Mouse (Mus musculus) spleen, adult 18-20 months (tissue): ENCODE measurements around the gene Pole.

ENCODE experiments used
- DNase-seq, 2 experiments: peaks; one replicate each; pipeline ENCODE4 v3.0.0; 2022; ENCODE audit warnings: mixed read lengths in 2 of 2

Pole gene

GRCm38 (mm10) chr5:110285770-110286445 is at the start of gene Pole, which contains the start of gene Pxmp2:
Gene Pole (plus strand): TSS chr5:110286306.
Gene Pxmp2 (minus strand): TSS chr5:110286186.
- DNase-seq: peak; percentile 74 to 84

GRCm38 (mm10) chr5:110244091-110244490 is 42.0 kb upstream of the Pole start:
- DNase-seq: no peak

- DNase-seq: no peak
Measured at GRCm38 (mm10) chr5:110266941-110267340, 19.2 kb upstream of the Pole start.

- peak; percentile 77 to 85 for DNase-seq
Measured at GRCm38 (mm10) chr5:110269141-110270101, 16.7 kb upstream of the Pole start, which contains the start of gene Pgam5. Gene Pgam5 (minus strand): TSS chr5:110269913.

GRCm38 (mm10) chr5:110270242-110270641 is 15.9 kb upstream of the Pole start:
- DNase-seq: no peak

- no peak for DNase-seq
Measured at GRCm38 (mm10) chr5:110274147-110274546, 12.0 kb upstream of the Pole start.

GRCm38 (mm10) chr5:110274846-110275245 is 11.3 kb upstream of the Pole start:
- no peak for DNase-seq

- DNase-seq: no peak
Measured at GRCm38 (mm10) chr5:110276391-110276790, 9.7 kb upstream of the Pole start.

GRCm38 (mm10) chr5:110276910-110277309 is 9.2 kb upstream of the Pole start:
- DNase-seq: no peak

GRCm38 (mm10) chr5:110281984-110282383 is 4.1 kb upstream of the Pole start:
- DNase-seq: no peak

GRCm38 (mm10) chr5:110284536-110284935 is 1.6 kb upstream of the Pole start:
- DNase-seq: peak; percentile 32 to 80

GRCm38 (mm10) chr5:110285156-110285555 is 950 bp upstream of the Pole start:
- DNase-seq: no peak

GRCm38 (mm10) chr5:110286446-110287083 is 459 bp downstream of the Pole start:
- DNase-seq: no peak

GRCm38 (mm10) chr5:110287084-110287475 is 974 bp downstream of the Pole start:
- no peak for DNase-seq

- no peak for DNase-seq
Measured at GRCm38 (mm10) chr5:110291649-110292048, 5.5 kb downstream of the Pole start.

- DNase-seq: no peak
Measured at GRCm38 (mm10) chr5:110296637-110297036, 10.5 kb downstream of the Pole start.

- DNase-seq: no peak
Measured at GRCm38 (mm10) chr5:110300591-110300990, 14.5 kb downstream of the Pole start.

- DNase-seq: no peak
Measured at GRCm38 (mm10) chr5:110308861-110309260, 22.8 kb downstream of the Pole start.

- no peak for DNase-seq
Measured at GRCm38 (mm10) chr5:110313127-110313526, 27.0 kb downstream of the Pole start.

GRCm38 (mm10) chr5:110330508-110330907 is 44.4 kb downstream of the Pole start:
- no peak for DNase-seq

GRCm38 (mm10) chr5:110338792-110339191 is 52.7 kb downstream of the Pole start:
- DNase-seq: no peak

- peak in 1 of 2 experiments; percentile 4 for DNase-seq
Measured at GRCm38 (mm10) chr5:110342648-110343284, 56.7 kb downstream of the Pole start, which contains the start of gene P2rx2. Gene P2rx2 (minus strand): TSS chr5:110343212.

- DNase-seq: no peak
Measured at GRCm38 (mm10) chr5:110344524-110344923, 58.4 kb downstream of the Pole start, which contains the start of gene Lrcol1. Gene Lrcol1 (plus strand): TSS chr5:110344730.
